Mouse (Mus musculus): ENCODE measurements around the gene Htr5a. TPM values are rescaled to one million over a fixed set of nuclear protein-coding genes. Genes with fewer than 3 reads are reported as not detected.

The Htr5a gene
- polyA plus RNA-seq, 1 experiment = not detected

- Histone ChIP-seq H3K36me3 (ENCODE audit: control insufficient read depth, insufficient read depth, low read length) (no peaks in the 10 kb centered on the region), H3K4me3 (ENCODE audit: insufficient read depth, low read depth, low read length) (no peak overlapping the region), H3K27me3 (replicated peaks; ENCODE audit: control insufficient read depth, insufficient read depth, low read length) (no peaks in the 10 kb centered on the region), H3K4me1 (ENCODE audit: control insufficient read depth, insufficient read depth, low read length) (no peaks in the 10 kb centered on the region), H3K27ac (ENCODE audit: insufficient read depth, low read depth, low read length) (no peak overlapping the region)
- 46% methylated on average over 8 of the region's 8 CpGs for WGBS
- TF ChIP-seq CTCF (conservative IDR thresholded peaks at IDR 0.05; ENCODE audit: insufficient read depth, insufficient read length, low read depth, low read length) (no peak), POLR2A (IDR thresholded peaks at IDR 0.05; ENCODE audit: low read depth, low read length) (no peak)
- DNase-seq = no peak
Measured at GRCm38 (mm10) chr5:27873240-27874082, 31.5 kb downstream of the Htr5a start.

- Histone ChIP-seq H3K4me1 (ENCODE audit: control insufficient read depth, insufficient read depth, low read length) (no peaks in the 10 kb centered on the region), H3K27me3 (replicated peaks; ENCODE audit: control insufficient read depth, insufficient read depth, low read length) (no peaks in the 10 kb centered on the region), H3K27ac (ENCODE audit: insufficient read depth, low read depth, low read length) (no peak overlapping the region), H3K36me3 (ENCODE audit: control insufficient read depth, insufficient read depth, low read length) (no peaks in the 10 kb centered on the region), H3K4me3 (ENCODE audit: insufficient read depth, low read depth, low read length) (no peak overlapping the region)
- TF ChIP-seq POLR2A (IDR thresholded peaks at IDR 0.05; ENCODE audit: low read depth, low read length) (no peak), CTCF (conservative IDR thresholded peaks at IDR 0.05; ENCODE audit: insufficient read depth, insufficient read length, low read depth, low read length) (no peak)
- no peak for DNase-seq
- WGBS = 84% methylated on average over 5 of the region's 5 CpGs
Measured at GRCm38 (mm10) chr5:27874211-27874610, 32.3 kb downstream of the Htr5a start.

GRCm38 (mm10) chr5:27875341-27876105, 33.6 kb downstream of the Htr5a start:
- no peak for DNase-seq
- Histone ChIP-seq H3K27me3 (replicated peaks; ENCODE audit: control insufficient read depth, insufficient read depth, low read length) (no peaks in the 10 kb centered on the region), H3K36me3 (ENCODE audit: control insufficient read depth, insufficient read depth, low read length) (no peaks in the 10 kb centered on the region), H3K27ac (ENCODE audit: insufficient read depth, low read depth, low read length) (no peak overlapping the region), H3K4me1 (ENCODE audit: control insufficient read depth, insufficient read depth, low read length) (peaks cover 3% of the 10 kb centered on the region; the same call in 1 of the 2 replicates), H3K4me3 (ENCODE audit: insufficient read depth, low read depth, low read length) (no peak overlapping the region)
- no peak for TF ChIP-seq CTCF (conservative IDR thresholded peaks at IDR 0.05; ENCODE audit: insufficient read depth, insufficient read length, low read depth, low read length)
- no peak for TF ChIP-seq POLR2A (IDR thresholded peaks at IDR 0.05; ENCODE audit: low read depth, low read length)
- WGBS = 72% methylated on average over 4 of the region's 4 CpGs

- no peak for DNase-seq
- H3K27me3 ChIP-seq (replicated peaks; ENCODE audit: control insufficient read depth, insufficient read depth, low read length) = no peaks in the 10 kb centered on the region
- H3K27ac ChIP-seq (ENCODE audit: insufficient read depth, low read depth, low read length) = no peak overlapping the region
- H3K4me3 ChIP-seq (ENCODE audit: insufficient read depth, low read depth, low read length) = no peak overlapping the region
- H3K36me3 ChIP-seq (ENCODE audit: control insufficient read depth, insufficient read depth, low read length) = no peaks in the 10 kb centered on the region
- peaks cover 3% of the 10 kb centered on the region; the same call in 1 of the 2 replicates for H3K4me1 ChIP-seq (ENCODE audit: control insufficient read depth, insufficient read depth, low read length)
- TF ChIP-seq POLR2A (IDR thresholded peaks at IDR 0.05; ENCODE audit: low read depth, low read length) = no peak
- no peak for TF ChIP-seq CTCF (conservative IDR thresholded peaks at IDR 0.05; ENCODE audit: insufficient read depth, insufficient read length, low read depth, low read length)
- WGBS = 92% methylated on average over 5 of the region's 5 CpGs
Measured at GRCm38 (mm10) chr5:27878356-27878755, 36.4 kb downstream of the Htr5a start.

- H3K36me3 ChIP-seq (ENCODE audit: control insufficient read depth, insufficient read depth, low read length) = no peaks in the 10 kb centered on the region
- no peak overlapping the region for H3K4me3 ChIP-seq (ENCODE audit: insufficient read depth, low read depth, low read length)
- 45% methylated on average over 3 of the region's 3 CpGs for WGBS
- DNase-seq = peak; percentile 60
- peaks cover 3% of the 10 kb centered on the region; the same call in 1 of the 2 replicates for H3K4me1 ChIP-seq (ENCODE audit: control insufficient read depth, insufficient read depth, low read length)
- no peaks in the 10 kb centered on the region for H3K27me3 ChIP-seq (replicated peaks; ENCODE audit: control insufficient read depth, insufficient read depth, low read length)
- no peak for TF ChIP-seq CTCF (conservative IDR thresholded peaks at IDR 0.05; ENCODE audit: insufficient read depth, insufficient read length, low read depth, low read length)
- TF ChIP-seq POLR2A (IDR thresholded peaks at IDR 0.05; ENCODE audit: low read depth, low read length) = no peak
- H3K27ac ChIP-seq (ENCODE audit: insufficient read depth, low read depth, low read length) = no peak overlapping the region
Measured at GRCm38 (mm10) chr5:27879726-27880125, 37.8 kb downstream of the Htr5a start.

GRCm38 (mm10) chr5:27880329-27881036, 38.5 kb downstream of the Htr5a start:
- no peak overlapping the region for H3K27ac ChIP-seq (ENCODE audit: insufficient read depth, low read depth, low read length)
- H3K4me1 ChIP-seq (ENCODE audit: control insufficient read depth, insufficient read depth, low read length) = peaks cover 3% of the 10 kb centered on the region; the same call in 1 of the 2 replicates
- no peaks in the 10 kb centered on the region for H3K27me3 ChIP-seq (replicated peaks; ENCODE audit: control insufficient read depth, insufficient read depth, low read length)
- H3K36me3 ChIP-seq (ENCODE audit: control insufficient read depth, insufficient read depth, low read length) = no peaks in the 10 kb centered on the region
- DNase-seq = no peak
- TF ChIP-seq POLR2A (IDR thresholded peaks at IDR 0.05; ENCODE audit: low read depth, low read length) = no peak
- WGBS = 40% methylated on average over 3 of the region's 3 CpGs
- no peak overlapping the region for H3K4me3 ChIP-seq (ENCODE audit: insufficient read depth, low read depth, low read length)
